Mouse (Mus musculus) embryonic facial prominence, embryonic 11.5 days (tissue): Measurements from ENCODE around the gene Mbnl2. TPM values are rescaled to one million over a fixed set of nuclear protein-coding genes. Genes with fewer than 3 reads are reported as not detected.
A peak's percentile ranks its signal among the peaks of the same experiment; 100 is the strongest.

Experiments
- ATAC-seq: fragments of 200-750 bp; cut with Nextera tagmentation; replicated peaks from 2 replicates; pipeline ENCODE4 v1.8.0; 2017; ENCODE audit warnings: low read depth; ENCODE audit not compliant: insufficient number of reproducible peaks, low FRiP score, low TSS enrichment
- DNase-seq: peaks from one replicate; pipeline ENCODE4 v3.0.0-alpha.2; 2015; ENCODE audit warnings: low spot score
- H3K27ac ChIP-seq: fragments of 300-500 bp; sonication (generic); replicated peaks from 2 replicates; pipeline ENCODE4 v1.5.1; 2014; ENCODE audit warnings: mild to moderate bottlenecking, low read depth, low read length, control low read depth
- H3K27me3 ChIP-seq: fragments of 300-500 bp; sonication (generic); 2 replicates; pipeline ENCODE4 v1.6.1; 2014; ENCODE audit warnings: mild to moderate bottlenecking, low read length, moderate library complexity, mixed read lengths; ENCODE audit not compliant: control insufficient read depth, insufficient read depth
- H3K36me3 ChIP-seq: fragments of 300-500 bp; sonication (generic); replicated peaks from 2 replicates; pipeline ENCODE4 v1.6.1; 2014; ENCODE audit warnings: low read depth, mild to moderate bottlenecking, low read length, moderate library complexity, mixed read lengths; ENCODE audit not compliant: control insufficient read depth, insufficient read depth
- H3K4me1 ChIP-seq: fragments of 300-500 bp; sonication (generic); 2 replicates; pipeline ENCODE4 v1.6.1; 2014; ENCODE audit warnings: low read length, mixed read lengths; ENCODE audit not compliant: control insufficient read depth, insufficient read depth
- H3K4me2 ChIP-seq: fragments of 300-500 bp; sonication (generic); 2 replicates; pipeline ENCODE4 v1.6.1; 2014; ENCODE audit warnings: low read depth, mild to moderate bottlenecking, control low read depth, low read length, moderate library complexity
- H3K4me3 ChIP-seq: fragments of 300-500 bp; sonication (generic); 2 replicates; pipeline ENCODE4 v1.5.1; 2014; ENCODE audit warnings: low read depth, low read length, control low read depth
- H3K9ac ChIP-seq: fragments of 300-500 bp; sonication (generic); replicated peaks from 2 replicates; pipeline ENCODE4 v1.6.1; 2014; ENCODE audit warnings: mild to moderate bottlenecking, control low read depth, low read length
- H3K9me3 ChIP-seq: fragments of 300-500 bp; sonication (generic); replicated peaks from 2 replicates; pipeline ENCODE4 v1.6.1; 2016; ENCODE audit warnings: mild to moderate bottlenecking, low read length, inconsistent platforms, mixed read lengths; ENCODE audit not compliant: control insufficient read depth
- WGBS: fragments of 180-500 bp; shearing (Covaris S2); extraction: QIAGEN DNeasy Blood & Tissue Kit; methylation state at CpG from one replicate; pipeline ENCODE4 v1.1.7; 2014; 5-methylcytosine and 5-hydroxymethylcytosine counted together
- polyA plus RNA-seq: library from polyadenylated mRNA; unstranded; fragments of >200 nt; fragmentation: Nextera tagmentation; extraction: Ambion mirVana; gene quantifications from 2 replicates; pipeline ENCODE4 v1.2.1, GENCODE M21; 2014

Mbnl2 gene
- polyA plus RNA-seq, 1 experiment from 2014 or later = 76.0 TPM

DNA sequence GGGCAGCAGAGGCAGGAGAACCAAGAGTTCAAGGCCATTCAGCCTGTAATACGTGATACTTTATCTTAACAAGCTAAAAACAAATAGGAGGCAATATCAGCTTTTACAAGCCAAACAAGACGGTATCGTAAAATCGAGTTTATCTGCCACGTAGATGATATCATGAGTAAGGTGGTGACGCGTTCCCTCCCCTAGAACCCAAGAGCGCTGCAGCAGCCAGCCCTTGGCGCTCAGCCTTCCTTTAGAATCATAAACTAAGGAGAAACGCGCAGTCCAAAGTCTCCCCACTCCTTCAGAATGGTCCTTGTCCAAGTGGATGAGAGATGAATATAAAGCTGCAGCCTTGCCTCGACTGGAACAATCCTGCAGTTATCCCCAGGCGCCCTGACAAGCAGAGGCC is 166.4 kb downstream of the Mbnl2 start:
- H3K27me3 ChIP-seq = no peaks in the 10 kb centered on the region
- H3K9ac ChIP-seq = no peak overlapping the region
- H3K4me1 ChIP-seq = no peaks in the 10 kb centered on the region
- 90% methylated on average over 13 of the region's 13 CpGs for WGBS
- DNase-seq (no peak), ATAC-seq (no peak)
- H3K9me3 ChIP-seq = no peaks in the 10 kb centered on the region
- H3K36me3 ChIP-seq = no peaks in the 10 kb centered on the region
- no peak overlapping the region for H3K27ac ChIP-seq
- H3K4me3 ChIP-seq = no peak overlapping the region
- H3K4me2 ChIP-seq = no peak overlapping the region

DNA sequence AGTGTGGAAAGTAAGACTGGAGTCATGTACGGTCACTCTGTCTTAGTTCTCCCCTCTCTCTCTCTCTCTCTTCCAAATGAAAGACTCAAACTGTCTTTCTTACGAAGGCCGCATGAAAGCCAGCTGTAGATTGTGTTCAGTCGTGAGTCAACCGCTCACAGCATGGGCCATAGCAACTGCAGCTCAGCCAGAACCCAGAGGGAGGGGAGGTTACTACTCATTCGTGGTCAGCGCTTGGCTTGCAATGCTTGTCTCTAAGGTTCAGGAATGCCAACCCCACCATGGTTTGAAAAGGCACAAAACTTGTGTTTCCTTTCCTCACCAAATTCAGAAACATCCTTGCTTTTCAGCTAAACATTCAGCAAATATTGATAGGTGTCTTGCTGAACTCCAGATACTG is 178.8 kb downstream of the Mbnl2 start:
- H3K4me3 ChIP-seq = no peak overlapping the region
- H3K4me1 ChIP-seq = no peaks in the 10 kb centered on the region
- ATAC-seq (no peak), DNase-seq (no peak)
- H3K36me3 ChIP-seq = no peaks in the 10 kb centered on the region
- H3K27ac ChIP-seq = no peak overlapping the region
- H3K4me2 ChIP-seq = no peak overlapping the region
- no peak overlapping the region for H3K9ac ChIP-seq
- WGBS = 81% methylated on average over 7 of the region's 7 CpGs
- H3K27me3 ChIP-seq = no peaks in the 10 kb centered on the region
- H3K9me3 ChIP-seq = no peaks in the 10 kb centered on the region

DNA sequence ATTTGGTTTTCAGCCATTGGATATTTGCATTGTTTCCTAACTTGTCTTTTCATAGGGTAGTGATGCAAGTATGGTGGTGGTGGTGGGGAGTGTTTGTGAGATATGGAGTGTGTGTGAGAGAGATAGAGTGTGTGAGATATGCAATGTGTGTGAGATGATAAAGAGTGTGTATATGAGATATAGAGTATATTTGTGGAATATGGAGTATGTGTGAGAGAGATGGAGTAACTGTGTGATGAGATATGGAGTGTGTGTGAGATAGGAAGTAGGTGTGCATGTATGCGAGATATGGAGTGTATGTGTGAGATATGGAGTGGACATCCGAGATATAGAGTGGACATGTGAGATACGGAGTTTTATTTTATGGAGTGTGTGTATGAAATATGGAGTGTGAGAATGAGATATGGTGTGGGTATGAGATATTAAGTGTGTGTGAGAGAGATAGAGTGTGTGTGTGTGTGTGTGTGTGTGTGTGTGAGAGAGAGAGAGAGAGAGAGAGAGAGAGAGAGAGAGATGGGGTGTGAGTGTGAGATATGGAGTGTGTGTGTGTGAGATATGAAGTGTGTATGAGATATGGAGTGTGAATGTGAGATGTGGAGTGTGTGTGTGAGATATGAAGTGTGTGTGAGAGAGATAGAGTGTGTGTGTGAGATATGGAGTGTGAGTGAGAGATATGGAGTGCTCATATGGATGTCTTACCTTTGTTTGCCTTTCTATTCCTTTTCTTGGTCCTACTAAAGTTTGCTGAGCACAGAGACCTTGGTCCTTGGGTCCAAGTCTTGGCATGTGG is 188.7 kb downstream of the Mbnl2 start:
- Histone ChIP-seq H3K4me2 (no peak overlapping the region), H3K27ac (no peak overlapping the region), H3K4me1 (no peaks in the 10 kb centered on the region), H3K36me3 (no peaks in the 10 kb centered on the region), H3K4me3 (no peak overlapping the region), H3K27me3 (no peaks in the 10 kb centered on the region), H3K9ac (no peak overlapping the region), H3K9me3 (no peaks in the 10 kb centered on the region)
- 92% methylated on average over 3 of the region's 3 CpGs for WGBS
- no peak for DNase-seq
- ATAC-seq = no peak

DNA sequence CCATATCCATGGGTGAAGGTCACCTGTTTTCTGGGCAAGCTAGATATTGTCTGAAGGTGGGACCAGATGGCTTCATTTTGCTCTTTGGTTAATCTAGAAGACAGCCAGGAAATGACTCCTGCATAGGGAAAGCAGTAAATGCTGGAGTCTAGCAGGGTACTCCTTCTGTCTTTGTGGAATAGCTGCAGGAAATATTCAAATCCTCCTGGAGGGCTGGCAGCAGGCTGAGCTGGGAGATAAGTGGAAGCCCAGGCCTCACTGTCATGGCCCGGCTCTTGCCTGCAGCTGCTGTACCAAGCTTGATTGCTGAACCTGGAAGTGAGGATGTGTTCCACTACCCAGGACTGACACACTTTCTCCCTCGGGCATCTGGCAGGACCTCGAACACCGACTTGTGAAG is 191.3 kb downstream of the Mbnl2 start:
- ATAC-seq = no peak
- H3K36me3 ChIP-seq = no peaks in the 10 kb centered on the region
- H3K4me2 ChIP-seq = no peak overlapping the region
- H3K27ac ChIP-seq = no peak overlapping the region
- no peaks in the 10 kb centered on the region for H3K4me1 ChIP-seq
- DNase-seq = no peak
- H3K27me3 ChIP-seq = no peaks in the 10 kb centered on the region
- H3K4me3 ChIP-seq = no peak overlapping the region
- H3K9me3 ChIP-seq = no peaks in the 10 kb centered on the region
- WGBS = 82% methylated on average over 4 of the region's 4 CpGs
- H3K9ac ChIP-seq = no peak overlapping the region

DNA sequence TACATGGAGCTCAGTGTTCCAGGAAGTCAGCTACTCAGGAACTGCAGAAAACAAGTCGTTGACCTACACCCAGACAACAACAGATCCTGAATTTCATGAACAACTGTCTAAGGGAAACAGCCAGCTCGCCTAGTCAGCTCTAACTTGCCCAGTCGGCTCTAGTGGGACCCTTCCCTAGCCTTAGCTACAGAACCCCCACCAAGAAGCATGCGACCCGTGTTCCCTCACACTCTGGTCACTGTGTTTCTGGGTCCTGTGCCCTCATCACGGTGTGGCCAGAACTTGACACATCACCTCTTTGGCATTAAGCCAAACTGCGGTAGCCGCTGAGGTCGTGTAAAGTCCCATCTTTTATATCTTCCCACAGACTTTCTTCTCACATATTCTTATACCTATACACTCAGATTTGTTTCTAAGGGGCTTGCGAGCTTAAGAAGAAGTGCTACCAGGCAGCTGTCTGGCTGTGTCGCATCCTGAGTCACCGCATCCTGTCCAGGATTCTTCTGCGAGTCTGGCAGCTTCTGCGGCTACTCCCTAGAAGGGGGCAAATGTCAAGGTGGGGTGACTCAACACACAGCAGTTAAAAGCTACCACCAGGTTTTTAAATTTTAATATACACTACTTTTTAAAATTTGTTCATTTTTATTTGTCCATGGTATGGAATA is 193.8 kb downstream of the Mbnl2 start:
- WGBS = 89% methylated on average over 14 of the region's 14 CpGs
- no peak for ATAC-seq
- no peaks in the 10 kb centered on the region for H3K27me3 ChIP-seq

DNA sequence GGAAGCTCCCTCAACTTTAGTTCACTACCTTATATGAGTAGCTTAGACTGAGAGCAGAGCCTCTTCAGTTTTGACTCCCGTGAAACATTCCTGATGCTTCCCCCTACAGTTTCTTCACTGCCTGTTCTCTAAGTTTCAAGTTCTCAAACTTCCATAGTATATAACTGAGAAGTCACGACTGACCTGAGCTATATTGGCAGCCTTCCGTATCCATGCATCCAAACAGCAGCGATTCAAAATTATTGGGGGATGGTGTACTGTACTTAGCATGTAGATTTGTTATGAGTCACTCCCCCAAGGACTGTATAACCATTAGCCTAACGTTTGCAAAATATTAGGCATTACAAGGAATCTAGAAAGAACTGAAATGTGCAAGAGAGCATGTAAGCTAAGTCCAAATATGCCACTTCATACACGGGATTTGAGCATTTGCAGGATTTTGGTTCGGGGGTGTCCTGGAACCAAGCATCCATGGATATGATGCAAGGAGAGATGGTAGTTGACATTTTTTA is 200.8 kb downstream of the Mbnl2 start:
- Histone ChIP-seq H3K9me3 (no peaks in the 10 kb centered on the region), H3K4me2 (no peak overlapping the region), H3K36me3 (no peaks in the 10 kb centered on the region), H3K4me1 (no peaks in the 10 kb centered on the region), H3K27ac (no peak overlapping the region), H3K9ac (no peak overlapping the region), H3K27me3 (no peaks in the 10 kb centered on the region), H3K4me3 (no peak overlapping the region)
- WGBS = 69% methylated on average over 7 of the region's 7 CpGs
- DNase-seq (no peak), ATAC-seq (no peak)

More for the DNA sequence above, 193.8 kb downstream of the Mbnl2 start:
- no peak overlapping the region for H3K4me2 ChIP-seq
- no peaks in the 10 kb centered on the region for H3K9me3 ChIP-seq
- H3K27ac ChIP-seq = no peak overlapping the region
- H3K36me3 ChIP-seq = no peaks in the 10 kb centered on the region
- no peaks in the 10 kb centered on the region for H3K4me1 ChIP-seq
- no peak overlapping the region for H3K9ac ChIP-seq
- H3K4me3 ChIP-seq = no peak overlapping the region
- no peak for DNase-seq

DNA sequence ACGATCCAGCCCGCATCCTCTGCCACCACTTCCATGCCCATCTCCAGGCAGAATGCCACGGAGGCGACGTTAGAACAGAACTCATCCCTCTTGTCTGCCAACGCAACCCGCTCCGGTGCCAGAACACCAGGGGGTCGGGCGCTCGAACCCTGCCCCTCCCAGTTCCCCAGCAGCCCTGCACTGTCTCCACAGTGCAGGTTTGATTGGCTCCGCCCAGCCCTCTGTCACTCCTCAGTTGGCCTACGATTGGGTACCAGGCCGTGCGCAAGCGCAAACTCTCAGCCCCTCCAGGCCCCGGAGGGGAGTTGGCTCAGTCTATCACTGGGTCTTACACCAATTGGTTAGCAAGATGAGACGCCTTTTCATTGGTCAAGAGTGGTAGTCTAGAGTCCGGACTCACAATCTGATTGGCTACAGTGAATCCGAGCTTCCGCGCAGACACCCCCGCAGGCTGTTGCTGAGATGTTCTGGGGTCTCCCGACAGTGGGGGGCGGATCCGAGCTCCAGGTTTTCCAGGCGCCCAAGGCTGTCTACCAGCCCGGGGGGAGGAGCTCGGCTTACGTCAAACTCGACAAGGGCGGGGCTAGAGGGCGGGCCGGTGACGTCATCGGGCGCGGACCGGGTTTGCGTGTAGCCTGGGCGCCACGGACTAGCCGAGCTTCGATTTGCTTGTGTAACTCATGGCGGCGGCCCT is 202.0 kb downstream of the Mbnl2 start:
- DNase-seq (peak; percentile 98), ATAC-seq (peak; percentile 98)
- Histone ChIP-seq H3K9ac (peak overlapping the region; percentile 69), H3K36me3 (no peaks in the 10 kb centered on the region), H3K4me3 (peak overlapping the region; percentile 78), H3K4me1 (no peaks in the 10 kb centered on the region), H3K4me2 (peak overlapping the region; percentile 78), H3K27me3 (no peaks in the 10 kb centered on the region), H3K27ac (peak overlapping the region; percentile 81), H3K9me3 (no peaks in the 10 kb centered on the region)
- 0% methylated on average over 46 of the region's 46 CpGs for WGBS
